Mouse (Mus musculus) hindbrain, postnatal 0 days (tissue): Measurements from ENCODE around the gene Ptcd1. TPM values are rescaled to one million over a fixed set of nuclear protein-coding genes. Genes with fewer than 3 reads are reported as not detected.

Experiments
- ATAC-seq: fragments of 200-750 bp; cut with Nextera tagmentation; 2 replicates; pipeline ENCODE4 v1.8.0; 2017; ENCODE audit warnings: mild to moderate bottlenecking, moderate TSS enrichment, moderate library complexity
- DNase-seq: peaks from one replicate; pipeline ENCODE4 v3.0.0-alpha.2; 2015; ENCODE audit warnings: low spot score
- H3K27ac ChIP-seq: fragments of 300-500 bp; sonication (generic); 2 replicates; pipeline ENCODE4 v1.5.1; 2014; ENCODE audit warnings: mild to moderate bottlenecking
- H3K27me3 ChIP-seq: fragments of 300-500 bp; sonication (generic); 2 replicates; pipeline ENCODE4 v1.6.1; 2014; ENCODE audit warnings: low read length, mixed read lengths; ENCODE audit not compliant: insufficient read depth
- H3K36me3 ChIP-seq: fragments of 300-500 bp; sonication (generic); 2 replicates; pipeline ENCODE4 v1.6.1; 2014; ENCODE audit warnings: low read length, mixed read lengths; ENCODE audit not compliant: insufficient read depth
- H3K4me1 ChIP-seq: fragments of 300-500 bp; sonication (generic); 2 replicates; pipeline ENCODE4 v1.6.1; 2014; ENCODE audit warnings: antibody characterized with exemption, low read length, mixed read lengths; ENCODE audit not compliant: insufficient read depth
- H3K4me2 ChIP-seq: fragments of 300-500 bp; sonication (generic); 2 replicates; pipeline ENCODE4 v1.6.1; 2014; ENCODE audit warnings: low read depth, mild to moderate bottlenecking, low read length, moderate library complexity, mixed read lengths
- H3K4me3 ChIP-seq: fragments of 300-500 bp; sonication (generic); 2 replicates; pipeline ENCODE4 v1.5.1; 2014; ENCODE audit warnings: low read length
- H3K9ac ChIP-seq: fragments of 300-500 bp; sonication (generic); replicated peaks from 2 replicates; pipeline ENCODE4 v1.6.1; 2014; ENCODE audit warnings: mild to moderate bottlenecking, low read length, moderate library complexity, mixed read lengths
- H3K9me3 ChIP-seq: fragments of 300-500 bp; sonication (generic); 2 replicates; pipeline ENCODE4 v1.6.1; 2016; ENCODE audit warnings: low read length, mixed read lengths
- CTCF ChIP-seq: IDR thresholded peaks from 2 replicates; pipeline ENCODE4 v1.5.1; 2016; ENCODE audit warnings: antibody characterized with exemption, control low read depth, low read depth
- WGBS: fragments of 180-500 bp; shearing (Covaris S2); extraction: QIAGEN DNeasy Blood & Tissue Kit; methylation state at CpG from one replicate; pipeline ENCODE4 v1.1.7; 2014; 5-methylcytosine and 5-hydroxymethylcytosine counted together
- polyA plus RNA-seq: library from polyadenylated mRNA; unstranded; fragments of >200 nt; fragmentation: Nextera tagmentation; extraction: Ambion mirVana; gene quantifications from 2 replicates; pipeline ENCODE4 v1.2.1, GENCODE M21; 2015
- total RNA-seq: library from RNA; depleted of rRNA; stranded (reverse); fragments of >200 nt; gene quantifications from 2 replicates; pipeline ENCODE4 v1.2.3, GENCODE M21; 2014

The Ptcd1 gene
- total and polyA plus RNA-seq, 2 experiments from 2014 or later = 17.5 to 28.6 TPM

DNA sequence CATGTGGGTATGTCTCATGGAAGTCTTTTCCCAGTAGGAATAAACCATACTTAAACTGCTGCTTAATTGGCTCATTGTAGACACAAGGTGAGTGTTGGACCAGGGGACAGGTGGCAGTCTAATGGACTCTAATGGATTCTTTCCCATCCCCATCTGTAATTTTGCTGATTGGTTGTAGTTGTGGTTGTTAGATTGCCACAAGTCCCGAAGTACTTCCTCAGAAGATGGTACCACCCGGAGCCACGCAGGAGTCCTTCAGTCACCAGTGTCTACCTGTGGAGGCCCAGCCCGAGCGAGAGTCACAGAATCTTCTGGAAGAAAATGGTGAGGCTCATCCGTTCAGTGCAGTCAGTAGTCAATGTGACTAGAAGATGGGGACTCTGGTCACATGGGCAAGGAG lies 40.5 kb upstream of the Ptcd1 start:
- no peak for DNase-seq
- 97% methylated on average over 6 of the region's 6 CpGs for WGBS
- Histone ChIP-seq H3K4me2 (no peak overlapping the region), H3K9ac (no peak overlapping the region), H3K27me3 (no peaks in the 10 kb centered on the region), H3K9me3 (no peaks in the 10 kb centered on the region), H3K27ac (no peak overlapping the region), H3K4me3 (no peak overlapping the region), H3K4me1 (peaks cover 9% of the 10 kb centered on the region), H3K36me3 (peaks cover 10% of the 10 kb centered on the region)
- TF ChIP-seq CTCF = no peak
- ATAC-seq = no peak

DNA sequence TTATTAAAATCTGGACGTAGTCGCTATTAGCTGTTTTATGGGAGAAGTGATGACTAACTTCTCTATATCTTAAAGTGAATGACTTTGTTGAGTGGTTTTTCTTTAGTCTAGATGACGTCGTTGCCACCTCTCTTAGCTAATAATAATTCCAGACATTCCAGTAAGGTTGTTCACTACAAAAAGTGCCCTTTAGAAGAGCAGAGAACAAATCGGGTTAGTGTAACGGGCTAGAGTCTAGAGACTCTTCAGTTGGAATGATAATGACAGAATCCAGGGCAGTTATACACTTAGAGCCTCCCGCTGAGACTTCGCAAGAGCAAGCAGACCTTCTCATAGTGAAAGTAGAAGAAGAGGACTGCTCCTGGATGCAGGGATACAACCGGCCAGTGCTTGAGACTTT lies 38.1 kb upstream of the Ptcd1 start:
- no peak for TF ChIP-seq CTCF
- peak overlapping the region; percentile 48 for H3K9ac ChIP-seq
- H3K36me3 ChIP-seq = no peaks in the 10 kb centered on the region
- peak overlapping the region; percentile 54 for H3K4me3 ChIP-seq
- 23% methylated on average over 9 of the region's 9 CpGs for WGBS
- peak overlapping the region; percentile 15; the same call in 1 of the 2 replicates for H3K27ac ChIP-seq
- DNase-seq (no peak), ATAC-seq (no peak)
- no peaks in the 10 kb centered on the region for H3K27me3 ChIP-seq
- H3K4me2 ChIP-seq = peak overlapping the region; percentile 69
- peaks cover 13% of the 10 kb centered on the region for H3K4me1 ChIP-seq
- no peaks in the 10 kb centered on the region for H3K9me3 ChIP-seq

DNA sequence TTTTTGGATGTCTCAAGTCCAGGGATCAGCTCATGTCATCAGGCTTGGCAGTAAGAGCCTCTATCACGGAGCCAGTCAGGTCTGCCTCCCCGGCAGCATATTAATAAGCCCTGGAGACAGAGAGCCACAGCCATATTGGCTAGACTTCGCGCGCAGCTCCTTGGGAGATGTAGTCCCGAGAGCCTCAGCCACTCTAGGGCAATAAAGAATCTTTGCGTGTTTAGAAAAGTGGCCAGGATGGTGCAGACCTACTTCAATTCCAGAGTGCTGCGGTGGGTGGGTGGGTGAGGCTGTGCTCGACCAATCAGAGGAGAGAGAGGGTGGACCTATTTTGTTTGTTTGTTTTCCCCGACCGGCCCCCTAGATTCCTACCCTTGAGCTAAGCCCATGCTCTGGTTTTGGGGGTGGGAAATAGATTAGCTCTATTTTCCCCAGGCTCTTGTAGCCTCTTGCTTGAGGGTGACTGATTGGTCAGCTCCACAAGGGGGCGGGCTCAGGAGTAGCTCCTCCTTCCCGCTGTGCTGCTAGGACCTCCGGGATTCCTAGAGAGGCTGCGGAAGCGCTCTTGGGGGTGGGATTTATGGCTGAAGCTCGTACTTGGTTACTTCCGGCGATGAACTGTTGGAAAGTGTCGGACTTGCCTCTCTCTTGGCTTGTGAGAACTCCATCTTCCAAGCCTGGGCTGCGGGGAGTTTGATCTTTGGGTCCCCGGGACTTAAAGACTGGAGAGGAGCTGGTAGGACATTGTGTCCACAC lies 37.2 kb upstream of the Ptcd1 start, which contains the start of gene Zkscan5:
Gene Zkscan5, plus strand, starts transcription at position 627 of the 756 bp plus-strand sequence.
- under 1% methylated on average over 22 of the region's 22 CpGs for WGBS
- Histone ChIP-seq H3K4me3 (peak within 1 kb of the TSS; percentile 54), H3K36me3 (no peaks in the 10 kb centered on the region), H3K4me2 (peak within 1 kb of the TSS; percentile 69), H3K4me1 (peaks cover 13% of the 10 kb centered on the region), H3K9me3 (no peaks in the 10 kb centered on the region), H3K27ac (peak within 1 kb of the TSS; percentile 88), H3K9ac (peak within 1 kb of the TSS; percentile 48), H3K27me3 (no peaks in the 10 kb centered on the region)
- DNase-seq (peak; percentile 98), ATAC-seq (peak; percentile 96)
- TF ChIP-seq CTCF = no peak; the same call in 1 of the 2 replicates

DNA sequence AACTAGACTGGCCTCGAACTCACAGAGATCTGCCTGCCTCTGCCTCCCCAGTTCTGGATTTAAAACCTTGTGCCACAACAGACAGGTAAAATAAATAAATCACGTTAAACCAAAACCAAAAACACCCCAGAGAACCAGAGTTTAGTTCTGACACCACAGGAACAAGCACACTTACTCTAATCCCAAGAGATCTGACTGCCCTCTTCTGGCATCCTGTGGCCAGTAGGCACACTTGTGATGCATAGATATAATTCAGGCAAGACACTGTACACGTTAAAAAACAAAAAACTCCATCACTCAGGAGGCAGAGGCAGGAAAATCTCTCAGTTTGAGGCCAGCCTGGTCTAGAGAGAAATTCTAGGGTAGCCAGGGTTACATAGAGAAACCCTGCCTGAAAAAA lies 35.5 kb upstream of the Ptcd1 start:
- Histone ChIP-seq H3K4me2 (no peak overlapping the region), H3K4me1 (peaks cover 13% of the 10 kb centered on the region), H3K4me3 (no peak overlapping the region), H3K36me3 (no peaks in the 10 kb centered on the region; the same call in 1 of the 2 replicates), H3K27me3 (no peaks in the 10 kb centered on the region), H3K9me3 (no peaks in the 10 kb centered on the region), H3K9ac (no peak overlapping the region), H3K27ac (no peak overlapping the region)
- ATAC-seq (no peak), DNase-seq (no peak)
- no peak for TF ChIP-seq CTCF
- WGBS = 52% methylated on average over 3 of the region's 3 CpGs

DNA sequence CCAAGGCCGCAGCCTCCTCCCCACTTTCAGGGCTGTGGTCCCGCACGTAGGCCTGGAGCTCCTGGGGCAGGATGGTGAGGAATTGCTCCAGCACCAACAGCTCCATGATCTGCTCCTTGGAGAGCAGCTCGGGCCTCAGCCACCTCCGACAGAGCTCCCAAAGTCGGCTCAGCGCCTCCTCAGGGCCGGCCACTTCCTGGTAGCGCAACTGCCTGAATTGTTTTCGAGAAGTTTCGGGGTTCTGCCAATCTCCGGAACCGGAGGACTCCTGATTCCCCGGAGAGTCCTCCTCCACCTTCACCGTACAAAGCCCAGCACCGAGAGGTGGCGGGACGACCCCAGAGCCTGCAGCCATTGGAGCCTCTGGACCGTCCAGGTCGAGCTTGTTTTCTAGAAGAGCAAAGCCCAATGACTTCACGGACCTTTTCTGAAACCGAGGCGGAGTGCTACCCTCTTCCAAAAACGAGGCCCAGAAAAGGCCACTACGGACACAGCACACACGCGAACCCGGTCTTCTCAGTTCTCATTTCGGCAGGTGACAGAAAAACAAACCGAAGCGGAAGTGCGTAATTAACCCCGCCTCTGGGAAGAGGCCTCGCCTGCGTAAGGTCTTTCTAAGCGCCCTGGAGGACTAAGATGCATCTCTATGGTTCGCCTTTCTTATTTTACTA lies 34.5 kb upstream of the Ptcd1 start, which contains the start of gene Zkscan14:
Gene Zkscan14, minus strand, starts transcription at position 548 of the 671 bp plus-strand sequence.
- peak; percentile 24; the same call in 1 of the 2 replicates for ATAC-seq
- Histone ChIP-seq H3K4me2 (peak within 1 kb of the TSS; percentile 99), H3K27ac (peak within 1 kb of the TSS; percentile 83), H3K36me3 (peaks cover 4% of the 10 kb centered on the region; the same call in 1 of the 2 replicates), H3K4me1 (peaks cover 13% of the 10 kb centered on the region), H3K4me3 (peak within 1 kb of the TSS; percentile 82), H3K9me3 (no peaks in the 10 kb centered on the region), H3K27me3 (no peaks in the 10 kb centered on the region), H3K9ac (peak within 1 kb of the TSS; percentile 77)
- peak; percentile 95 for DNase-seq
- no peak for TF ChIP-seq CTCF
- WGBS = 2% methylated on average over 37 of the region's 37 CpGs

DNA sequence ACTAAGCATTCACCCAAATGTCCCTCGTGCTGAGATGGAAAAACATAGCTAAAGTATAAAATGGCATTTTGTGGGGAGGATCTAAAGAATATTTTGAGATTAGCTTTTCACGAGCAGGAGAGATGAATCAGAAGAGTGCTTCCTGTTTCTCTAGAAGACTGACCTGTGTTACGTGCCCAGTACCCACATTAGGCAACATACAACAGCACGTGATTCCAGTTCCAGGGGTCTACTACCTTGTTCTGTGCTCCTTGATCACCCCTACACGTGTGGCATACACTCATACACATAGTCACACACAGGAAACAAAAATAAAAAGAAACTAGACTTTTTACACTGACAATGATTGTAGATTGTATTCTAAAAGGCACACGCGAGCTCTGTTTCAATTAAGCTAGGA lies 33.5 kb upstream of the Ptcd1 start:
- no peak for ATAC-seq
- no peak overlapping the region for H3K4me3 ChIP-seq

More for the DNA sequence above, 33.5 kb upstream of the Ptcd1 start:
- no peak overlapping the region; the same call in 1 of the 2 replicates for H3K9ac ChIP-seq
- H3K4me1 ChIP-seq = peaks cover 8% of the 10 kb centered on the region
- H3K27me3 ChIP-seq = no peaks in the 10 kb centered on the region
- TF ChIP-seq CTCF = no peak
- H3K27ac ChIP-seq = no peak overlapping the region
- no peak for DNase-seq
- 76% methylated on average over 7 of the region's 7 CpGs for WGBS
- no peaks in the 10 kb centered on the region for H3K9me3 ChIP-seq
- peak overlapping the region; percentile 99 for H3K4me2 ChIP-seq
- peaks cover 15% of the 10 kb centered on the region for H3K36me3 ChIP-seq
